Mouse (Mus musculus): ENCODE data around the gene Cldn8.

Gene Cldn8

DNA sequence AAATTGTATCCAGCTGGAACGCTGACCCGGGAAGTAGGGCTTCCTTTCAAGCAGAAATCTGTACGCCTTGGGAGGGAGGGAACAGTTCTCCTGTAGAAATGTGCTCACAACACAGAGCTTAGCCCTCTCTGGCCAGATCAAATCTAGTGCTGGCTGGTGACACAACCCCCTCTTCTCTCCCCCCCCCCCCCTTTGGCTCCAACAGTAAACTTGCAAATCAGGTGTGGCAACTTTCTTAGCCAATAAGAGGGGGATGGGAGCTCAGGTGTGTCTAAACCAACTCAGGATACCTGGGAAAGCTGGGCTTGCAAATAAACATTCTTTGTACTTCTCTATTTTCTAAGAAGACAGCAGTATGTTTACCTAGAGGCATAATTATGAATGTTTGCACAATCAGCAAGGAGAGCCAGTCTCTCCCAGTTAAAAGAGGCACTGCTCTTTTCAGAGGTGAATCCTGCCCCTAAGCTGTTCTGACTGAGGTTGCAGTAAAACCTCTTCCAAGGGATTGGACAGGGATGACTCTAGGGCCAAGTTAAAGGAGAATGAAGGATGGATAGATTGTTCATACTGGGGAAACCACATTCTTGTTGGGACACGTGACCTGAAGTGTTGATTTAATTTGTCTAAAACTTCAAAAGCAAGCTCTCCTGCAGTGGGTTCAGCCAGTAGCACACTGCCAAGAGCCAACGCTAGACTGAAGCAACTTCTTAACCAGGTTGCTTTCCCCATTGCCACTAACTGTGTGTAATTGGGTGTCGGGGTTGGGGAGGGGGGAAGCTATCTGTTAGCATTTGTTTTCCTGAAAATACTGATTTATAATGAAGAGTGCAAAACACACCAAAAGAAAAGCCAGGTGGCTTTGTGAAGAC is at the start of gene Cldn8:
Cldn8 (minus strand) TSS at position 139 of the 869 bp plus-strand sequence.
- DNase-seq (ENCODE audit: low spot score) = no peak

DNA sequence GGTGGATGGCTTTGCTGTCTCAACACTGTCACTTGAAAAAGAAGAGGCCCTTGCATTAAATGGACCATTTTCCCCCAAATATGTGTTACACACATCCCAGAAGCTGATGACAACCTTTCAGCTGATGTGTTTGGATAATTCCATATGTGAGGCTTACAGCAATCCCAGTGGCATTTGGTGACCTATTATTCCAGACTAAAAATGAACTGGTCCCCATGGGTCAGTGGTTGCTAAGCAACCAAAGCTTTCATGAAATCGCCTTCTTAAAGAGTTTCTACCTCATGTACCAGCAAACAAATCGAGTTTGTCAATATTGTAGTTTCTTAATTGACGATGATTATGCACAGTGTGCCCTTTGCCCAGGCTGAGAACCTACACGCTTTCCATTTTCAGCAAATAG is 49.7 kb upstream of the Cldn8 start:
- DNase-seq (ENCODE audit: low spot score) = no peak

DNA sequence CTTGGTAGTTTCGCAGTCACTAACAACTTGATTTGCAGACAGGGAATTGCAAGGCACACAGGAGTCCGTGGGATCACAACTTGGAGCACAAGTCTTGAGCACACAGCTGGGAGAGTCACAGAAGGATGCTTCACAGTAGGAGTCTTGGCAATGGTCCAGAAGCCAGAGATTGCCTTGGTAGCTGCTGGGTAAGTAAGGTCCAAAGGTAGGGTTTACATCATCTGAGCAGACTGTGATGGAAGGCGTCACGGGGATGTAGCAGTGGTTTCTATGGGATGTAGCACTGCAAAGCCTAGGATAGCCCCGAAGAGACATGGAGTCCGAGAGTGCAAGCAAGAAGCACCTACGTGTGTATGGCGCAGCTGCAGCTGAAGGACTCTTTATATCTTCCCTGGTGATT is 48.9 kb upstream of the Cldn8 start, which contains the start of gene Krtap24-1:
Krtap24-1 (minus strand) TSS at position 358 of the 400 bp plus-strand sequence.
- DNase-seq (ENCODE audit: low spot score) = no peak

DNA sequence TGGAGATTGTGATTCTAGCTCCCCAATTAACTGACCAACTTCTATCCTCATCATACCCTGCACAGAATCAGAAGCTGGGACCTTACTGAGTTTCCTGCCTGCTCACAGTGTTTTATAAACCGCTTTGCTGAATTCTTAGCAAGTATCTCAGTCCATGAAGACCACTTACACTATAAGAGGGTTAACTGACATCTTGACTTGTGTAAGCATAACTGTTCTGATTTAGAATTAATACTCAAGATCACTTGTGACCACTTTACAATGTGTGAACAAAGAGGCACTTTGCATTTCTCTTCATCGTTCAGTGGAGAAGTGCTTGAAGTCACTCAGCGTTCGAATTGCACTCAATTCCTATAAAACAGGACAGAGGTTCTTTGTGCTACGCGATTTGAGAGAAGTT is 41.6 kb upstream of the Cldn8 start:
- no peak for DNase-seq (ENCODE audit: low spot score)

- no peak for DNase-seq (ENCODE audit: low spot score)
Observed at GRCm38 (mm10) chr16:88602464-88602863, 39.5 kb upstream of the Cldn8 start.

- DNase-seq (ENCODE audit: low spot score) = no peak
Observed at GRCm38 (mm10) chr16:88600303-88600702, 37.3 kb upstream of the Cldn8 start.

DNA sequence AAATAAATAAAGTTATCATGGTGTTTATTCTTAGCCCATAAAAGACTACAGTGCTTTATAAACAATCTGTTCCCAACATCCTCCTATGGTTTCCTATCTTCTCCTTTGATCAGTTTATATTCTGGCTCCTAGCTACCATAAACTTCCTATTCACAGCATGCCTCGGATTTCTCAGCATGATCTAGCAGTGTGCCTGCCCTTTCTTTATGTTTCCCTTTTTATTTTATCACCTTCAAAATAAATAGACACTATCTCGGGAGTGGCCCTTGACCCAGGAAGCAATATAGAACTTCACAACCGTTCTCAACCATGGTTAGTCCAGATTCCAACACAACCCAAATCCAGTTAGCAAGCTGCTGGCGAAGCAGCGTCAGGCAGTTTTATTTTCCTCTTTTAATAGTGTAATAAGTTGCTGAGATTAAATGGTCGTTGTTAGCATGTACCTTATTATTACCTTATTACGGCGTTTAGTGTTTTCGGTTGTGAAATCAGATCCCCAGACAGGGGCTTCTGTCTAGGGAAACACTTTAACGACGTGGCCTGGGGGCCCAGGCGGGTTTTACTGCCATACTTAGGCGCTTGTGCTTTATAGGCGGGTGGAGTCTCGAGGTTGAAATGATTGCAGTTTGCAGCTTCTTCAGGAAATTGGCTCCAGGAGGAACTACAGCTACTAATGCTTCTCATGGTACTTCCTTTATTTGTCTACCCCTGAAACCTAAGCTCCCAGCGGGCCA is 36.7 kb upstream of the Cldn8 start:
- DNase-seq (ENCODE audit: low spot score) = no peak

- no peak for DNase-seq (ENCODE audit: low spot score)
Observed at GRCm38 (mm10) chr16:88592758-88593157, 29.8 kb upstream of the Cldn8 start.

DNA sequence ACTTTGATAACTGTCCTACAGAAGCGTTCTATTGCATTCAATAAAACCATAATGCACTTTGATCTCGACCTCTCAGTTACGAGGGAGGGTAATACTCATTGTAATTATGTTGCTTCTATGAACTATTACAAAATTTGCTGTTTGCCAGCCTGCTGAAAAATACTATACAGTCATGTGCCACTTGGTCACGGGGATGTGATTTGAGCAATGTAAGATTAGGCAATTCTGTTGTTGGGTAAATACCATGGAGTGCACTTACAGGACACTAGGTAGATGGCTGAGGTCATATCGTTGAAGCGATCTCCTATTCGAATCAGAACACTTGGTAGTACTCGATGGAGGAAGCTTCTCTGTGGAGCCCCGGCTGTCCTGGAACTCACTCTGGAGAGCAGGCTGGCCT is 20.4 kb upstream of the Cldn8 start:
- DNase-seq (ENCODE audit: low spot score) = no peak

DNA sequence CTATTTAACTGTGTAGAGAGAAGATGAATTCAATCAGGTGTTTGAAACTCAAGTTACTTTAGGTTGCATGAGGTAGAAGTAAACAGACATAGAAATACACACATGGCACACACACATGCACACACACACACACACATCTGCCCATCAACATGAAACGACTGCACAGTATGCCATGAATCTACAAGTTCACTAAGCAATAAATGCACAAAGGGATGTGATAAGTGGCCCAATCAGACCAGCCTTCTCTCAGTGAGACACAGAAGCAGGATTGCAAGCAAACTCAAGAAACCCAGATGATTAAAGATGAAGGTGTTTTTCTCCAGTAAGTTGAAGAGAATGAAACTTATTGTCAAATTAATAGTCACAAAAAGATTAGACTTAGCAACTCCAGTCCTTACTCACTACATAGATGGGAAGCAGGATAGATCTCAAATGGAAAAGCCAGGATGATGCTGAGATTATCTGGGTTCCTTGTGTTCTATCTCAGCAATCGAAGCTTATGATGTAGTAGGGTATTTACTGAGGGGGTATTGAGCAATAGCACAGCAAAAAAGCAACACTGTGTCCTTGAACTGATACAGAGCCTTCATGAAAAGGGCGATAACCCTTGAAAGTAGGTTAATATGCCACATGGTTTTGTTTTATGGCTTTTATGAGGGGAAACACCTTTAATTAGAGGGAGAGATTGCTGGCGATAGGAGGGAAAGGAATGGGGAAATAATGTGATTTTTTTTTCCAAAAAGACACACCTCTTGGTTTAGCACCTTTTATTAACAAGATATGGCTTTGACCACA is 13.1 kb upstream of the Cldn8 start:
- no peak for DNase-seq (ENCODE audit: low spot score)

DNA sequence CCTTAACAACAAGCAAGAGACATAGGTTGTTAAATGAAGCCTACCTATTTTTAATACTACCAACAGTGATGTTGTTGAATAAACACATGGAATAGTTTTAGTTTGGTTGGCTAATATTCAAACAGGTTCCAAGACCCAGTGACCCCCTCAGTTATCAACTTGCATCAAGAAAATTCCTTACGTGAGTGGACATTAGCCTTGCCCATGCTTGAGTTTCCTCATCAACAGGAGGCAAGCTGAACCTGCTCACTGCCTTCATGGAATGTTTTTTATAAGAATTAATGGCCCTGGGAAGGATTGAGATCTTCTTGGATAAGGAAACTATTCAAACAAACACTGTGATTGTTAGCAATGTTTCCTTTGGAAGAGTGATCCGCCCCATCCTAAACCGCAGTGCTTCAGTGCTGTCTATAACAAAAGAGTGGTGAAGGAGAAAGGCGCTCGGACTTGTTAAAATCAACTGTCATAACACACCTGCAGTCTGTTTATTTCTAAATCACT is 10.0 kb upstream of the Cldn8 start:
- no peak for DNase-seq (ENCODE audit: low spot score)

DNA sequence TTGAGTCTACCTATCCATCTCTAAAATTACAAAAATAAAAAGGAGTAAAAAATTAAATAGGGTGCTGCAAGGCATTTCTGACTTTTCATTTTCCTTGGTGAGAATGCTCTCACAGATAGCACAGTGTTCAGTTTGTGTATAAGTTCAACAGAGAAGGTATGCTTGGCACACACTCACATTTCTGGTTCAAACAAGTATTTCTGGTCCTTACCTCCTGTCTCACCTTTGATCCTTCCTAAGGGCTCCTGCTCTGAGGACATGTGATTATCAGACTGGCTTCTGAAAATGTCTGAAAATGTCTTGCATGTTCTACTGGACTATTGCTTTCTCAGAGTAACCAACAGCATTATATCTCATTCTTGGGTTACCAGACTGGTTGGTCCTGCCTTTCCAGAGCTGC is 7.2 kb upstream of the Cldn8 start:
- no peak for DNase-seq (ENCODE audit: low spot score)

DNA sequence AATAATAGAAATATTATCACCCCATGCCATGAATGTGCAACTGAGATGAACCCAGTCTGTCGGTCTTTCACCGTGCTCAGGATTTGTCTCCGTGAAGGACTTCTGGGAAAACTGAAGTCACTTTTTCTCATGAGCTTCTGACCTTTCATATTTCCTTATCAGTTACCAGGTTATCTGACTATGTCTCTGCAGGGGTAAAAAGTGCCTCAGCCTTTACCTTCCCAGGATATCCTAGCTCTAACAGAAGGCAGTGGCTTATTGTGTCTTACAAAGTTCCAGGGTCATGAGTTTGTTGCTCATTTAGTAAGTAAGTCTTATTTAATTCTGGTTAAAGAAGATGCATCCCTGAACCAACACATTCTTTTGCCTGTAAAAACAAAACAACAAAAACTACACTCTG is 6.7 kb upstream of the Cldn8 start:
- DNase-seq (ENCODE audit: low spot score) = no peak

DNA sequence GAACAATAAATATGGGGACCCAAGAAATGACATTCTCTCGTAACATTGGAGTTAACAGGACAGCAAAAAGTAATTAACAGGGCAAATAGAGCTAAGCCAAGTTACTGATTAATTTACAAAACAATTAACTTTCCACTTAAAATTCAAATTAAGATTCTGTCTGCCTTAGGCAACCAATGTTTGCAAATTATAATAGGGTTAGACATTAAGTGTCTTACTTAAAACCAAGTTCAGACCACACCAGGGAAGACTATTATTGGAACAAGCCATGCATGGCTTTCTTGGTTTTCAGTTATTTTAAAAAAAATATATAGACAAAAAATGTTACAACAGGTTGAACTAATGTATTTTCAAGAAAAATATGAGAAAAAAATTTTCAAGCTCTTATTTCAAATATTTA is 6.1 kb upstream of the Cldn8 start:
- no peak for DNase-seq (ENCODE audit: low spot score)

GRCm38 (mm10) chr16:88561617-88562164 is 1.3 kb downstream of the Cldn8 start:
- no peak for DNase-seq (ENCODE audit: low spot score)

DNA sequence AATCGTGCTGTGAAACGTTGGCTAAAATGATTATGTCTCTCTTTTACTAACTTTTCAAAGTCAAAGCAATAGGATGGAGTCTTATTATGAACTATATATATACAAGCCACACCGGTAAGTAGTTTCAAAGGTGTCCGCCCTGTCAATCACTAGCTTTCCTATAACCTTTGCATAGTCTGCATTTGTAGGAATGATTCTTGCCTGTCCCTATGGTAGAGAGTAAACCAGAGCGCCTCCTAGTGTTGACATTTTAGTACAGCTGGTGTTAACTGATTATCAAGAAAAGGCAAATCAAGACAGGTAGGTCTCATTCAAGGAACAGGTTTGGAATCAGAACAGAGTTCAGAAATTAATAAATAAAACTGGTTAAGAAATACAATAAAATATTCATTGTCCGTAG is 20.5 kb downstream of the Cldn8 start:
- no peak for DNase-seq (ENCODE audit: low spot score)

DNA sequence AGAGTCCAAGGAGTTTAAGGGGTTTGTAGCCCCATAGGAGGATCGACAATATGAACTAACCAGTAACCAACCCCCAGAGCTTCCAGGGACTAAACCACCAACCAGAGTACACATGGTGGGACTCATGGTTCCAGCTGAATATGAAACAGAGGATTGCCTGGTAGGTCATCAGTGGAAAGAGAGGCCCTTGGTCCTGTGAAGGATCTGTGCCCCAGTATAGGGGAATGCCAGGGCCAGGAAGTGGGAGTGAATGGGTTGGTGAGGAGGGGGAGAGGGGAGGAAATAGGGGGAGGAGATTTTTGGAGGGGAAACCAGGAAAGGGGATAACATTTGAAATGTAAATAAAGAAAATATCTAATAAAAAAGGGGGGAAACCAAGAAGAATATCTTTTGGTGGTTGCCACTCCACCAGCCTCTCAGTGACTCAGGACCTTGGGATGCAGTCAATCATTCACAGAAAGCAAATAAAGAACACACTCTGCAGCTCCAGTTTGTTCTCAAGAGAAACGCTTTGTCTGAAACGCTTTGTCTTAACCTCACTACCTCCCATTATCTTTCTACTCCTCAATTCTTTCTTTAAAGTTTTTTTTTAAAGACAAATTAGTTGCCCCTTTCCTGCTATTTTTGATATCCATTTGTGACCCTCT is 23.0 kb downstream of the Cldn8 start:
- no peak for DNase-seq (ENCODE audit: low spot score)

- no peak for DNase-seq (ENCODE audit: low spot score)
Observed at GRCm38 (mm10) chr16:88511348-88511747, 51.6 kb downstream of the Cldn8 start.
